In genomic region chr5:117113330-117113729, GRCm38 (mm10) we compare ENCODE assay signal across 13 mouse cellular contexts. TPM values are rescaled to one million over a fixed set of nuclear protein-coding genes. Genes with fewer than 3 reads are reported as not detected.
A peak's percentile ranks its signal among the peaks of the same experiment; 100 is the strongest.
DNase-seq lines count a peak whose midpoint lies in the region; ATAC-seq lines count a peak whose summit lies in the region.
"Had no signal": no experiment of that assay in that cellular context is flagged by ENCODE, and none has a peak within 500 bp of the region (broad histone marks: within the 10 kb centered on the region; RNA-seq: fewer than 3 reads in every experiment).

No protein-coding gene starts in this region.

- H3K36me3 ChIP-seq in kidney, embryonic 14.5 days (ENCODE audit: control insufficient read depth, insufficient read depth, low read length) = peaks cover 45% of the 10 kb centered on the region

- ATAC-seq in cerebellum, adult (ENCODE audit: insufficient number of reproducible peaks, low FRiP score, low TSS enrichment) = no peak
- ATAC-seq in kidney, embryonic 14.5 days (ENCODE audit: low FRiP score, low TSS enrichment) = no peak
- ATAC-seq: forebrain, embryonic 13.5 days; midbrain, embryonic 16.5 days had no signal

- WGBS in kidney, embryonic 14.5 days = 91% methylated on average over 7 of the region's 7 CpGs

- peak; percentile 61 to 81 for DNase-seq in cerebellum, postnatal 10 days
- peak; percentile 33 to 47 for DNase-seq in kidney, postnatal 4 days
- DNase-seq in 3T3-L1 (ENCODE audit: low read depth, low spot score) = peak; percentile 72
- DNase-seq in ZHBTc4 (ENCODE audit: low read depth, low spot score) = peak; percentile 49
- DNase-seq in urinary bladder, adult 18-20 months (ENCODE audit: low spot score in 2 of 2) = no peak
- no peak for DNase-seq in spleen, adult 12 weeks (ENCODE audit: low spot score)
- DNase-seq: liver, embryonic 13.5 days had no signal

- H3K9me3 ChIP-seq in kidney, embryonic 14.5 days (ENCODE audit: control insufficient read depth, low read length) = no peaks in the 10 kb centered on the region
- H3K9me3 ChIP-seq: forebrain, embryonic 13.5 days; hindbrain, embryonic 12.5 days; liver, embryonic 13.5 days; stomach, embryonic 15.5 days had no signal

- no peak overlapping the region for H3K4me3 ChIP-seq in kidney, embryonic 14.5 days (ENCODE audit: low read length)
- H3K4me3 ChIP-seq: forebrain, embryonic 13.5 days; hindbrain, embryonic 12.5 days; liver, embryonic 13.5 days; stomach, embryonic 15.5 days had no signal

- no peak overlapping the region for H3K9ac ChIP-seq in kidney, embryonic 14.5 days (ENCODE audit: low read depth, low read length)
- H3K9ac ChIP-seq: forebrain, embryonic 13.5 days; hindbrain, embryonic 12.5 days; liver, embryonic 13.5 days; stomach, embryonic 15.5 days had no signal

- no peak overlapping the region for H3K4me2 ChIP-seq in kidney, embryonic 14.5 days (replicated peaks; ENCODE audit: low read depth, low read length)
- H3K4me2 ChIP-seq: hindbrain, embryonic 12.5 days; stomach, embryonic 15.5 days had no signal

- H3K27ac ChIP-seq in kidney, embryonic 14.5 days (ENCODE audit: low read depth, low read length) = no peak overlapping the region
- H3K27ac ChIP-seq: forebrain, embryonic 13.5 days; hindbrain, embryonic 12.5 days; liver, embryonic 13.5 days; stomach, embryonic 15.5 days had no signal

- no peaks in the 10 kb centered on the region for H3K27me3 ChIP-seq in kidney, embryonic 14.5 days (ENCODE audit: control insufficient read depth, insufficient read depth, low read length)
- H3K27me3 ChIP-seq: forebrain, embryonic 13.5 days; hindbrain, embryonic 12.5 days; liver, embryonic 13.5 days; stomach, embryonic 15.5 days had no signal

- no peaks in the 10 kb centered on the region for H3K4me1 ChIP-seq in kidney, embryonic 14.5 days (ENCODE audit: control insufficient read depth, insufficient read depth, low read length)
- H3K4me1 ChIP-seq: stomach, embryonic 15.5 days had no signal

RNA-seq across cellular contexts. Expression of gene Suds3, which starts 2.6 kb away (rescaled TPM):
- polyA plus RNA-seq in kidney, embryonic 14.5 days (2014; fragmentation: Nextera tagmentation; extraction: Ambion mirVana) = 49.2 and 70.7 TPM in 2 replicates

RNA-seq across cellular contexts. Expression of gene Taok3, which starts 6.6 kb away (rescaled TPM):
- polyA plus RNA-seq in kidney, embryonic 14.5 days (2014; fragmentation: Nextera tagmentation; extraction: Ambion mirVana) = 11.7 and 16.3 TPM in 2 replicates

Comparison
In these comparisons a context has a peak if more than half of its experiments do, and no peak if none do; other contexts are left out.
1. DNase-seq: peak in cerebellum, postnatal 10 days (2 of 2), kidney, postnatal 4 days (2 of 2), 3T3-L1 (single experiment) and ZHBTc4 (single experiment); none in urinary bladder, adult 18-20 months (0 of 2) and spleen, adult 12 weeks (single experiment).